Mouse (Mus musculus) skeletal muscle tissue, postnatal 0 days (tissue): ENCODE data around the gene Rps18. TPM values are rescaled to one million over a fixed set of nuclear protein-coding genes. Genes with fewer than 3 reads are reported as not detected.

Experiments used
- polyA plus RNA-seq: library from polyadenylated mRNA; unstranded; fragments of >200 nt; fragmentation: Nextera tagmentation; extraction: Ambion mirVana; gene quantifications from 2 replicates; pipeline ENCODE4 v1.2.1, GENCODE M21; 2015

Gene Rps18
- polyA plus RNA-seq = 1,060 and 1,200 TPM in 2 replicates

GRCm38 (mm10) chr17:33955555-33956214, at the start of gene Rps18, which contains the start of gene Vps52:
TSS of gene Rps18 (minus strand) at chr17:33956001.
TSS of gene Vps52 (plus strand) at chr17:33955812.

GRCm38 (mm10) chr17:34000150-34000537, 44.3 kb upstream of the Rps18 start, which contains the start of gene H2-K1:
TSS of gene H2-K1 (minus strand) at chr17:34000347.

GRCm38 (mm10) chr17:33951021-33951946, 4.5 kb downstream of the Rps18 start, which contains the start of gene B3galt4:
TSS of gene B3galt4 (minus strand) at chr17:33951488.

GRCm38 (mm10) chr17:33940206-33940805, 15.5 kb downstream of the Rps18 start, which contains the start of the genes Pfdn6 and Wdr46:
TSS of gene Pfdn6 (minus strand) at chr17:33940343.
TSS of gene Wdr46 (plus strand) at chr17:33940660.

GRCm38 (mm10) chr17:33929371-33930279, 26.2 kb downstream of the Rps18 start, which contains the start of gene Rgl2:
TSS of gene Rgl2 (plus strand) at chr17:33929543.

GRCm38 (mm10) chr17:33915671-33916250, 40.0 kb downstream of the Rps18 start, which contains the start of the genes Tapbp and Zbtb22:
TSS of gene Tapbp (plus strand) at chr17:33915899.
TSS of gene Zbtb22 (plus strand) at chr17:33915904.

GRCm38 (mm10) chr17:33909077-33909868, 46.5 kb downstream of the Rps18 start, which contains the start of gene Daxx:
TSS of gene Daxx (plus strand) at chr17:33909414.

GRCm38 (mm10) chr17:33904835-33905234, 51.0 kb downstream of the Rps18 start, which contains the start of gene Platr17:
TSS of gene Platr17 (plus strand) at chr17:33905135.

Other genes with a start within 250 kb of the Rps18 start
- 75.3 and 77.9 TPM in 2 replicates for gene March2, start 237.3 kb downstream of the Rps18 start, polyA plus RNA-seq
- gene Rab11b, start 195.5 kb downstream of the Rps18 start, polyA plus RNA-seq = 235 and 237 TPM in 2 replicates
- gene Angptl4, start 174.2 kb downstream of the Rps18 start, polyA plus RNA-seq = 76.0 and 98.6 TPM in 2 replicates
- gene Kank3, start 145.5 kb downstream of the Rps18 start, polyA plus RNA-seq = 29.3 and 30.3 TPM in 2 replicates
- 640 and 826 TPM in 2 replicates for gene Rps28, start 131.4 kb downstream of the Rps18 start, polyA plus RNA-seq
- 501 and 563 TPM in 2 replicates for gene Ndufa7, start 131.4 kb downstream of the Rps18 start, polyA plus RNA-seq
- 28.6 and 40.2 TPM in 2 replicates for gene Cd320, start 112.9 kb downstream of the Rps18 start, polyA plus RNA-seq
- gene Gm7029, start 82.2 kb downstream of the Rps18 start, polyA plus RNA-seq = not detected in 2 replicates
- 1.4 and 2.0 TPM in 2 replicates for gene Kifc1, start 65.3 kb downstream of the Rps18 start, polyA plus RNA-seq
- gene Platr17, start 50.9 kb downstream of the Rps18 start, polyA plus RNA-seq = 0.18 and 0.55 TPM in 2 replicates
- gene Daxx, start 46.6 kb downstream of the Rps18 start, polyA plus RNA-seq = 22.3 and 22.6 TPM in 2 replicates
- 28.8 and 38.5 TPM in 2 replicates for gene Tapbp, start 40.1 kb downstream of the Rps18 start, polyA plus RNA-seq
- gene Zbtb22, start 40.1 kb downstream of the Rps18 start, polyA plus RNA-seq = 10.8 and 12.1 TPM in 2 replicates
- 20.9 and 22.0 TPM in 2 replicates for gene Rgl2, start 26.5 kb downstream of the Rps18 start, polyA plus RNA-seq
- gene Pfdn6, start 15.7 kb downstream of the Rps18 start, polyA plus RNA-seq = 91.1 and 107 TPM in 2 replicates
- gene Wdr46, start 15.3 kb downstream of the Rps18 start, polyA plus RNA-seq = 13.7 and 15.4 TPM in 2 replicates
- gene B3galt4, start 4.5 kb downstream of the Rps18 start, polyA plus RNA-seq = 5.6 and 7.0 TPM in 2 replicates
- gene Vps52, start 189 bp downstream of the Rps18 start, polyA plus RNA-seq = 31.6 and 31.8 TPM in 2 replicates
- gene H2-K1, start 44.3 kb upstream of the Rps18 start, polyA plus RNA-seq = 49.2 and 107 TPM in 2 replicates
- 12.3 and 13.6 TPM in 2 replicates for gene Ring1, start 68.7 kb upstream of the Rps18 start, polyA plus RNA-seq
- 46.7 and 46.9 TPM in 2 replicates for gene H2-Ke6, start 72.1 kb upstream of the Rps18 start, polyA plus RNA-seq
- 82.1 and 94.7 TPM in 2 replicates for gene Slc39a7, start 75.7 kb upstream of the Rps18 start, polyA plus RNA-seq
- 31.9 and 33.4 TPM in 2 replicates for gene Rxrb, start 75.8 kb upstream of the Rps18 start, polyA plus RNA-seq
- gene Col11a2, start 83.4 kb upstream of the Rps18 start, polyA plus RNA-seq = 1.9 and 5.7 TPM in 2 replicates
- 0.27 and 0.35 TPM in 2 replicates for gene H2-Oa, start 136.3 kb upstream of the Rps18 start, polyA plus RNA-seq
- gene H2-DMa, start 163.5 kb upstream of the Rps18 start, polyA plus RNA-seq = 10.7 and 10.8 TPM in 2 replicates
- 42.6 and 45.7 TPM in 2 replicates for gene Brd2, start 166.6 kb upstream of the Rps18 start, polyA plus RNA-seq
- 0.17 and 0.33 TPM in 2 replicates for gene H2-DMb2, start 187.3 kb upstream of the Rps18 start, polyA plus RNA-seq
- 0.44 and 1.1 TPM in 2 replicates for gene H2-DMb1, start 197.1 kb upstream of the Rps18 start, polyA plus RNA-seq
- 3.5 and 5.1 TPM in 2 replicates for gene Tap1, start 231.6 kb upstream of the Rps18 start, polyA plus RNA-seq
- gene Psmb9, start 231.8 kb upstream of the Rps18 start, polyA plus RNA-seq = 3.6 and 6.3 TPM in 2 replicates
- 11.0 and 17.6 TPM in 2 replicates for gene Psmb8, start 241.7 kb upstream of the Rps18 start, polyA plus RNA-seq
- gene Tap2, start 247.5 kb upstream of the Rps18 start, polyA plus RNA-seq = 5.3 and 7.2 TPM in 2 replicates